Mouse (Mus musculus): ENCODE data around the gene Cacna1g.

Cacna1g gene

DNA sequence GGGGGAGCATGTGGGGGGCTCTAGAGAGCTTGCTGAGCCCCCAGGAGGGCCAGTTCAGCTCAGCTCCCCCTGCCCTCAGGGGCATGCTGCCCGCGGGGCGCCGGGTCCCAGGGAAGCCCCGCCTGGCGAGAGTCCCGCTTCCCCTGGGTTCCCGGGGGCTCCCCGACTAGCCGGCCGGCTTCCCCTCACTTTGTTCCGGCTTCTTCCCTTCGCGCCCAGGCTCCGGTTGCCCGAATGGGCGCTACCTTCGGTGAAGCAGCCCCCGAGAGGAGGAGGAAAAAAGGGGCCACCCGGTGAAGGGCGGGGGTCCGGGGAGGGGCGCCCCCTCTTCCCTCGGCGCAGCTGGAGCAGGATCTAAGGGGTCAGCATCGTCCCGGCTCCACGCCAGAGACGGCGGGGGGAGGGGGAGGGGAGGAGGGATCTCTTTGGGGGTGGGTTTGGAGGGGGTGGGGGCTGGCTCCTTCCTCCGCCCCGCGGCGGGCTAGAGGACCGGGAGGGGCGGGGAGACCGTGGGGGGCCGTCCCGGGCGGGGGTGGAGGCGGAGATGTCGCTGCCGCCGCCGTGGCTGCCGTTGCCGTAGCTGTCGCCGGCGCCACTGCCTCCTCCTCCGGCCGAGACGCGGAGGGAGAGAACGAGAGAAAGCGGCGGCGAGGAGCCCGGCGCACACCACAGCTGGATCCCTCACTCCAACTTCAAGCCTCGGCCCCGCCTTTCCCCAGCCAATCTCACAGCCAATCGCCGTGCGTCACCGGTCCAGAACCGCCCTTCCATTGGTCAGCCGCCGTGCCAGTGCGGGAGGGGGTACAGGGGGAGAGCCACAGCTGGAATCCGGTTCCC lies at the start of gene Cacna1g:
Gene Cacna1g (minus strand): TSS at position 492 of the 837 bp plus-strand sequence.
- DNase-seq = peak; percentile 79 to 84

DNA sequence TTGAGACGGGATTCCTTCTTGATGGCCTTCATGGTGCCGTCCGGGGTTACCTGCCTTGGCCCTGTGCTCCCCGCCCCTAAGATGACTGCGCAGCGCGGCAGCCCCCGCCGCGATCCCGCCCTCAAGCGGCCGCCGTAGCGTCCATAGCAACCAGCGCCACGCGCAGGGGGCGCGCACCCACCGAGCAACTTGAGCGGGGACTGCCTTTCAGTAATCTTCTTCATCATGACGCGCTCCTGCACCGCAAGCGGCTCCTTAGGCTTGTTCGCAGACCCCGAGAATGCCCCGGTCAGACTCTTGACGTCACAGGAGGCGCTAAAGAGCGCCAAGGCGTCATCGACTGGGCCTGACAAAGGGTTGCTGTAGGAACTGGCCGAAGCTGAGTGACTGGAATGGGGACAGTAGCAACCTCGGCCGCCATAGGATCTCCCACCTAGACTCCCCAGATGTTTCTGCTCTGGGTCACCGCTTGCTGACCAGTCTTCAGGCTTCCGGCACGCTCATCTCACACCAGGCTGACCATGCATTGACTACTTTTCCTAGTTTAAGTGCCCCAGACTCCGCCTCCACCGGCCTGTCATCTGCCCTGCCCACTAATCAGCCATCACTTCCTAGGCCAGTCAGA lies 47.3 kb upstream of the Cacna1g start, which contains the start of gene Mycbpap:
Gene Mycbpap (minus strand): TSS at position 524 of the 625 bp plus-strand sequence.
- peak; percentile 66 to 75 for DNase-seq

DNA sequence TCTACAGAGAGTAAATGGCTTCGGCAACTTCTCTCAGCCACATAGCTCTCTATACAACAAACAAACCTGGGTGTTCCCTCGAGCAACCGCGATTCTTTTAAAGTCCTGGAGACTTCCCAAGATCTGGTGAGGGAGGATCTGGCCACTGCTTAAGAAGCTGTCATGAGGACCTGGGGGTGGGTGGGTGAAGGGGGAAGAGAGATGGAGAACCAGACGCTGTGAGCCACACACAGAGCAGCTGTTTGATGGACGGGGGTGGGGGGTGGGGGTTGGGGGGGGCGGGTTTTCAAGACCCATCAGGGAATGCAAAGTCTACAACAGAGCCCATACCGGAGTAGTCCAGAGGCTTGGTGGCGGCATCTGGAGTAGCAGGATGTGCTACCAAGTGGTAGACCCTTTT lies 39.5 kb upstream of the Cacna1g start:
- no peak for DNase-seq

DNA sequence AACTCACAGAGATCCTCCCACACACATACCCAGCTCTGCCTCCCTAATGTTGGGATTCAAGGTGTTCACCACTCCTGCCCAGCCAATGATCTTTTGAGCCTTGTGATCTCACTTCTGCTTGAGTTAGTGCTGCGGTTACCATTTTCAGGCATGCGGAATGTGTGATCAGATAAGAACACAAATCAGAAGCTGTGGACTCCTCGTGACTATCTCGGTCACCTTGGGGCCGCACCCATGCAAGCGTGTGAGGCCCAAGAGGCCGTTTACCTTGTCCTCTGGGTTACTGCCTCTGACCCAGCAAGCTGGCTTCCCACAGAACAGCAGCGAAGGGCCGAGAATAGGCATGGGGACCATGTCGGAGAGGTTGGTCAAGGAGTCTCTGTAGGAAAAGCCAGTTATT lies 35.0 kb upstream of the Cacna1g start:
- no peak for DNase-seq

DNA sequence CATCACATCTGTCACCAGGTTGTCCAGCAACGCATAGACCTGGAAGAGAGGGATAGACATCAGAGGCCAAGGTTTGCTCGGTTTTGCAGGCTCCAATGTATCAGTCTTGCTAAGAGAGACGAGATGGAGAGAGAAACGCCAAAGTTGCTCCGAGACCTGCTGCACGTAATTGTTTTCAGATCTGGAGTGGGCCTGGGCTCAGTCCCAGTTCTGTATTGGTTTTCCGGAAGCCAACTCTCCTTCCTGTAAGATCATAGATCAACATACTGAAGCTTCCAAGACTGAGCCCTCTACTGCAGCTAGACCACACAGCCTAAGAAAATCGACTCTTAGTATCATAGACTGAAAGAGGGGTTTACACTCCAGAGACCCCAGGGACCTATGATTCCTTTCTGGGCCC lies 27.5 kb upstream of the Cacna1g start:
- DNase-seq = no peak

DNA sequence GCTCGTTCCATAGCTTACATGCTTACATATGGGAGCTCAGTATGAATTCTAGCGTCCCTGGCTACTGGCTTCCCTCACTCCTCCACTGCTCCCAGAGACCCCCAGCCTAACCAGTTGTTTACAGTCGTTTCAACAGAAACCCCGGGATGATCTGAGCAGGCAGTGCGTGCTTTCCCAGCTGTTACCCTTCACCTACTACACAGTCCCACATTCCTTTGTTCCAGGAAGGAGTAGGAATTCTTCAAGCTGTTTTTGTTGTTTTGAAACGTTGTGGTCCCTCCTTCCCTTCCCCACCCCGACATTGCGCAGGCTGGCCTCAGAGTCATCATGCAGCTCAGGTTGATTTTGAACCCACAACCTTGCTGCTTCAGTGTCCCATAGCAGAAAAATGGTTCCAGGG lies 26.4 kb upstream of the Cacna1g start:
- no peak for DNase-seq

DNA sequence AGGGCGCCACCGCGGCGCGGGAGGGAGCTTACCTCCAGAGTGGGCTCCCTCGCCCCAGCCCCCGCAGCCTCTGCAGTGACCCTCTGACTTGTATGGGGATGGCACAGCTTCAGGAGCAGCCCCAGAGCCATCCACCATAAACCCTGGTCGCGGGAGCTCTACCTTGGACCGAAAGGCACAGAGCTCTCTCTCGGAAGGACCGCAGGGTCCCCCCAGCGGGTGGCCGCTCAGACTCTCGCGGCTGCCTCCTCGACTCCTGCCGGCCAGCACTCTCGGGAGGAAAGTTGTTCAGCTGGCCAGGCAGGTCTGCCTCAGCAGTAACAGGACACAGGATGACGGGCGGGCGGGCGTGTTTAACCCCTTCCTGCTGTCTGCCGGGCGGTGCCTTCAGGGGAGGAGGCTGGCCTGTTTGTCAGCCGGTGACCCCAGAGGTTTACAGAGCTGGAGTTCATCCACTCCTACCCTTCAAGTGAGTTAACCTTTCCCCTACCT lies 25.7 kb upstream of the Cacna1g start, which contains the start of gene Epn3:
Gene Epn3 (minus strand): TSS at position 314 of the 492 bp plus-strand sequence.
- DNase-seq = peak; percentile 62 to 63

DNA sequence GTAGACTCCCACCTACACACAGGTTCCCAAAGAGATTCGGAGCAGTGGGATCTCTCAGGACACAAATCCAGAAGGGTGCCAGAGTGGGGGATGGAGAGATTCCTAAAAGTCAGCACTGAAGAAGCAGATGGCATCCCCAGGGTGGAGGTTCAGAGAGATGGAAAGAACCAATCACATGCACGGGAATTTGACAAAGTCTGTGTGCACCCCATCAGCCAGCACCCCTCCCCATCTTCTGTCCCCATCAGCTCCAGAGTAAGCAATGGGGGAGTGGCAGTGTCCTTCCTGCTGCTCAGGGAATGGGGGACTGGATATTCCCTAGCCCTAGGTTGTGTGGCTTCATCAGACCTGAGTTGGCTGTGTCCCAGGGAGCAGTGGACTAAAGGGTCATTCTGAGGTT lies 25.0 kb upstream of the Cacna1g start:
- DNase-seq = peak; percentile 81 to 84

DNA sequence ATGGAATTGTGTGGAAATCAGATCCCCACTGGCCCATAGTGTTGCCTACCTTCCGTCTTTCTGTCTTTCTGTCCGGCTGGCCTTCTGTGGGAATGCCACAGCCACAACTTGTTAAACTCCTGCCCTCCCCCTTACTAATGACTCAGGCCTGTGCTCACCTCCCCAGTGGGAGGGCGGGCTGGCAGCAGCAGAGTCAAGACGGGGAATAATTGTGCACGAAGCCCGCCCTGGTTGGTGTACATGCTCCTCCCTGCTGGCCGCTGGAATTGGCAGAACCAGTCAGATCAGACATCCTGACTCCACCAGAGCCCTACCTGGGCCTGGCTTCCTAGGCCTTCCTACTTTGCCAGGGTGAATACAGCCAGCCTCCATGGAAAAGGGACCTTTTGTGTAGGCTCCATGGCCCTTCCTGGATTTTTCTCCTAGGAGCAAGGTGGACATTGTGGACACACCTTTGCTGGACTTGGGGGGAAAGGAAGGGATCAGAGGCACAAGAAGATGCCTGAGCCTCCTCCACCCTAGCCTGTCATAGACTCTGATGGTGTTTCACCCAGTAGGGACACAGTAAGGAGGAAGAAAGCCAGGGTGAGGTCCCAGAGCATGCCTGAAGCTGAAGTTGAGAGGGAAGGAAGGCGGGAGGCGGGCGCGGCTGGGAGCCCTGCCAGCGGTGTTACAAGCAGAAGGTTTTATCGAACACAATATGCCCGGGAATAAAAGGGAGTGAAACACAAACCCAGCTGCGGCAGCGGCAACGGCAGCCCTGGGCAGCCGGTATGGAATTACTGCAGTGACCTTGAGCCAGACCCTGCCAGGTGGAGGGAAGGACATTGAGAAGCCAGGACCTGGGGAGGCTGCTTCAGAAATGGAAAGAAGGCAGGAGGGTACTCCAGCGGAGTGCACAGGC lies 24.3 kb upstream of the Cacna1g start:
- peak; percentile 74 to 77 for DNase-seq

DNA sequence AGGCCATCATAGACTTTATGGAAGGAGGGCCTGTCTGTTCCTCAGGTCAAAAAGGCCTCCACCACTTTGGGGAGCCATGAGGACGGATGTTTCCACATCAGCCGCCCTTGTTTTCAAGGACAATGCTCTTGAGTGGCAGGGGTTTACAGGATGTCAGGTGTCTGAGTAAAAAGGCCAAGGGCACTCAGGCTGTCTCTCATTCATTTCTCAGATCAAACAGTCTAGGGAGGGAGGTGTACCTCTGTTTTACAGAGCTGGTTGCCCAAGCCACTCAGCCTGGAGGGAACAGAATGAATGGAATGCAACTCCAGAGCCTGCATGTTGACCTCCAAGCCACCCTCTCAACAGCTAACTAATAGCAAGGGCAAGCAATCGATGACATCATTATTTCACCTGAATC lies 21.4 kb upstream of the Cacna1g start:
- no peak for DNase-seq

DNA sequence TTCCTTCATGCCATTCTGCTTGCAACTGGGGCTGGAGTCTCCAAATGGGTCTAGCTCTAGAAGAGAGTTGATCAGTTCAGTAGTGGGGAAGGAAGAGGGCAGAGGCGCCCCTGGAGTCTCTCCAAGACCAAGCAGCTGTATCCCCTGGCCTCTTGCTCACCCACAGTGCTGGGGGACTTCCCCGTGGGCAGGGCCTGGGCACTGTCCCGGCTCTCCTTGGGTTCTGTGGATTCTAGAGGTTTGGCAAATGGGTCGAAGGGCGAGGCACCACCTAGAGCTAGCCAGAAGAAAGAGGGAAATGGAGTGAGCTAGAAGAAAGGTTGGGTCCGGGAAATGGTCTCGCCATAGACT lies 17.7 kb upstream of the Cacna1g start:
- no peak for DNase-seq

DNA sequence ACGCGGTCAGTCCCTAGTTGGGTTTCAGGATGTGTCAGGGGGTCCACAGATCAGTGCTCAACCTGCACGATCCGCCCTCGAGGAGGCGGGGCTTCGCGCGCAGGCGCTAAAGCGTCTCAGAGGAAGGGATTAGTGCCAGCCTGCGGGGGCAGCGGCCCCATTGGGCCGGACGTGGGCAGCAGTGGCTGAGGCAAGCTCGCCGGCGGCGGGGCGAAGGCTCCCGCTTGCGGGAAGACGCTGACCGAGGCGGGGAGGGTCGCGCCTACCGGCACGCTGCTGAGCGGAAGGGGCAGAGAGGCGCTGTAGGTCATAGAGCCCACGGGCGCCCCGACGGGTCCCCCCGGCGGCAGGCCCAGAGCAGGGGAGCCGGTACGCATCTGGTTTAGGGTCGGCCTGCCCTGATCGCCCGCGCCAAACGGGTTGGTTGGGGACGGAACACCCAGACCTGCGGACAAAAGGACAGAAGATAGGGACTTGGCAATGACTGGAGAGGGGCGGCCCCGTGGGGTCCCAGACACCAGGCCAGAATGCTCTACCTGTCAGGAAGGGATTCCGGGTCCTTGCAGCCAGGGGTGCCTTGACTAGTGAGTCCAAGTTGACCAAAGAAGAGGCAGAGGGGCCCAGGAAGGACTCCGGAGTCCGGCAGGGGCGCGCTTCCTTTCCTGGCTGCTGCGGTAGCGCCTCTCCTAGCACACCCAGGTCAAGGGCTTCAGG lies 17.2 kb upstream of the Cacna1g start:
- DNase-seq = no peak

DNA sequence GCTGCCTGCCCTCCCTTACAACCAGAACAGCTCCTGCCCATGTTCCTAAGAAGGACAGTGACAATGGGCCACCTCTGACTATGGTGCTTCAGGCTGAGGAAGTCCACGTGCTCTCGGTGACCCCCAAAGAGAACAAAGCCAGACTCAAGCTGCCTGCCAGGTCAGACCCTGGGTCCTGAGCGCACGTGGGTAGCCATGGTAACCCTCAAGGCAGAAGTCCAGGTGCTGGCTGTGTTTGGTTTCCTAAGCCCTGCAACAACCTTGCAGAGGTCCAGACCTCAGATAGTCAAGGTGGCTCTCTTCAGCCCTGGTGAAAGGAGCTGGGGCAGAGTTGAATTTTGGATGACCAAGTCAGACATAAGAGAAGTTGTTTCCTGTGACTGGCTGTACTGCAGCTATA lies 15.7 kb upstream of the Cacna1g start:
- DNase-seq = no peak

DNA sequence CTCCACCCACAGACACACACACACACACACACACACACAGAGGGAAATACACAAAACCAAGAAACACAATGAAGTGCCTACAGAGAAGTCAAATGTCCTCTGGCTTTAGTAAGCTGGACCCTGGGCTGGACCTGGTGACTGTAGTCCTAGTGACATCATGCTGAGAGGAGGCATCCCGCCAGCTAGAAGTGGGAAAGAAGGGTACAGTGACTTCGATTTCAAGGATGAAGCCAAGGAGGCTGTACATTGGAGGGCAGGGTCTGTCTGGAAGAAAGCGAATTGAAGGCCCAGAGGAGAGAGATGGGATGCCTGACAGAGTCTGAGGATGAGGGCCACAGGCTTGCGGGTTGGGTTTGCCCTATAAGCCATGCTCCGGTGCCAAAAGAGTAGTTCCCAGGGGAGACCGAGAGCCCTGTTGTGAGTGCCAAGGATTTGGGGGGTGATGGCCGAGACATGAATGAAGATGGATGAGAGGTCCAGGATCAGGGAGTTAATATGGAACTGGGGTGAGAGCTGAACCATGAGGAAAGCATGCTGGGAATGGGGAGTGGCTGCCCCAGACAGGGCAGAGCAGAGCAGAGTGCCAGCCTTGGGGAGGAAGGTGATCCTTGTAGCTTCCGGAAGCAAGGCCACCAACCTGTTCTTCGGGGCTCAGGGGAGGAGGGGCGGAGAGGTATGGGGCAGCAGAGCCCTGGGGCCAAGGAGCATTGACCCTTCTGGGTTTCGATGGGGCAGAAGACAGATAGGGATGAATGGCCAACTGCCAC lies 15.0 kb upstream of the Cacna1g start:
- DNase-seq = no peak

DNA sequence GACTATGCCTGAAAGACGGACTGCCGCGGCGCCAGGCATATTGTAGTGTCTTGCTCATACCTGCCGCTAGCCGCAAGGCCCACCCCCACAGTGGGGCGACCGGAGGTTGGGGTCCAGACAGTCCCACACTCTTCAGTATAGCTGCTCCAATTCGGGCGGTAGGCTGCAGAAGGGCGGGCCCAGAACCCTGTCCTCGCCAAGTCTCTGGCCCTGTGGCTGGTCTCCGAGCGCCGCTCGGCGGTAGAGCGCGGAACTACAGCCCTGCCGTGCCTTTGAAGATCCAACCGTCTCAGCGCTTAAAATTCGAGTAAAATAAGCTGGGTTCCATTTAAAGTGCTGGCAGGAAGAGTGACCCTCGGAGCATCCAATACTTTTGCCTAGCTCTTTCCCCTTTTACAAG lies 12.0 kb upstream of the Cacna1g start, which contains the start of gene Spata20:
Gene Spata20 (minus strand): TSS at position 179 of the 400 bp plus-strand sequence.
- DNase-seq = peak; percentile 93 to 98

DNA sequence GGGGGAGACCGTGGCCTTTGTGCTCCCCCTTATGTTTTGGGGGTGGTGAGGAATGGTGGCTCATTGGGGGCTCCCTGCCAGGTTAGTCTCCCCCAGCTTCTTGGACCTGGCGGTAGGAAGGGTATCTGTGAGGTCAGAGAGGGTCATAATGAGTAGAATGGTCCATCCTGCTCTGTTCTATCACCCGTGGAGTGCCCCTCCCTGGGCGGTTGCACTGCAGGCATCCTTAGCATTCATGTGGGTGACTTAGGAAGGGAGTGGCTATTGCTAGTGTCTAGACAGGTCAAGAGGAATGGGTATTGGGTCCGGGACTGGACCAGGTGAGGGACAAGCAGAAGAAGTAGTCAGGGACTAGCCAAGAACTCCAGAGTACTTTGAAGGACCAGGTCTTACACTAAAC lies 11.2 kb upstream of the Cacna1g start:
- no peak for DNase-seq

DNA sequence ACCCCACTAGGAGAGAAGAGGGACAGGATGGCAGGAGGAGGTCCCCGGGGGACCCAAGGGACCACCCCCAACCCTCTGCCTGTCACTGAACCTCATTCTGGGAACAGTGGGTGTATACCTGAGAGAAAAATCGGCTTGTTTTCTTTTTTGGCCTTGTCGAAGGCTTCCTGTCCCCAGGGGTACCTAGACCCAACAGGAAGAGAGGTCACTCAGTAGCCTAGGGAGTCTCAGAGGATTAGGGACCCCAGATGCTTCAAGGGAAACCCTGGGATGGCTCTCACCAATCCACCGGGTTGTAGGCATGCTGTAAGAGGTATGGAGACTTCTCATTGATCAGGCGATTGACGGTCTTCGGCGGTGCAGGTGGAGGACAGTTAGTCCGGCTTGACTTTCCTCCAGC lies 10.6 kb upstream of the Cacna1g start:
- DNase-seq = no peak

DNA sequence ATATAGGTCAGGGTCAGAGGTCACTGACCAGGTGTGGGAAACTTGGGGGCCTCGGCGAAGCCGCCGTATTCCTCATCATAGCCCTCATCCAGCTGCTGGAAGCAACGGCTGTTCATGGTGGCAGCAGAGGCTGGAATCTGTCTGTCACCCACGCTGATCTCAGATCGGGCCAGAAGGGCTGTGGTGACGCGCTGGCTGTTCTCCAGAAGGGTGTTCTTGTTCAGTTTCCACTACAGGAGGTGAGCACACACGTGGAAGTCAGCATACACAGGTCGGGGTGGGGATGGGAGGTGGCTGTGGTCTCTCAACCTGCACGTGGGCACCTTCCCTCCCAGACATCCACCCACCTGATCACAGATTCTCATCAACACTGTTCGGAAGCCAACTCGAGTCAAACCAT lies 9.9 kb upstream of the Cacna1g start:
- DNase-seq = no peak

DNA sequence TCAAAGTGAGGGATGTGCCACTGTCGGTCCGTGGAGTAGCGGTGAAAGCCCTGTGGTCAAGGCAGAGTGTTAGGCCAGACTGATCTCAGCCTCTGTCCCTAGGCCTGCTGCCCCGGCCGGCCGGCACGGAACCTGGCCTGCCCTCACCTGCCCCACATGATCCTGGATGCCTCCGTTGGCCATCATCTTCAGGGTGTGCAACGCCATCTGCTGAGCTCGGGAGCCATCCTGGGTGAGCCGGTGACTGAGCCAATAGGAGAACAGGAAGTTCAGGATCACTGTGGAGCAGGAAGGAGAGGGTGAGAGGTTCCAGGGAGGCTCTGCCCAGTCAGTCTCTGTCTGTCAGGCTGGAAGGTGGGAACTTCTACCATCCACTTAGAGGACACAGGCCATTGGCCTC lies 9.4 kb upstream of the Cacna1g start:
- peak; percentile 79 to 82 for DNase-seq

DNA sequence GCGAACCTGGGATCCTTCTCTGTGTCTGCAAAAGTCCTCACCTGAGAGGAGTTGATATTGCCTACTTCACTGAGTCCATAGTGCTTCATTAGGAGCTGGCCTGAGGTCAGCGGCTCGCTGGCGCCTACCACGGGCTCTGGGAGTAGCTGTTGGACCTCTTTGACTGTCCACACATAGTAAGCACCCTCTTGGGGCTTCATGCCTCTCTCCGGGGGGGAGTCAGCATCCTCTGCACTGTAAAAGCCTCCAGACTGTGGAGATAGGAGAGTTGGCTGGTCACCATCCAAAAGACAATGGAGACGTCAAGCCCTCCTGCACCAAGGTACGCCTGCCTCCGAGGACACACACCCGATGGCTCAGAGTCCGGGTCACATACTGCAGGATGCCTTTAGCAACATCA lies 8.7 kb upstream of the Cacna1g start:
- no peak for DNase-seq

DNA sequence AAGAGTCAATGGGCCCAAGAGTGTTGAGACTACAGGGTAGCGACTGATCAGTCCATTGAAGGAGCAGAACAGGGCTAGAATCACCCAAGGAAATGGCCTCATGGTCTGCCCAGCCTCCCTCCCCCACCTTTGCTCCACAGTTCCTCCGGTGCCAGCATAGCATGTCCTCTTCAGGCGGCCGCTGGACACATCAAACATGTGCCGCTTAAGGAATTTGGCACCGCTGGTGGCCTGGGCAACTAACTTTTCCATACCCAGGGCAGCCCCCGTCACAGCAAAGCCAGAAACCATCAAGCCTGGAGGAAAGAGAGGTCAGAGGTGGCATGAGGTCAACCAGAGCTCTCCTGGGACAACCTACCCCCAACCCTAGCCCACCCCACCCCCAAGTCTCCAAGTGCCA lies 8.0 kb upstream of the Cacna1g start:
- DNase-seq = no peak

DNA sequence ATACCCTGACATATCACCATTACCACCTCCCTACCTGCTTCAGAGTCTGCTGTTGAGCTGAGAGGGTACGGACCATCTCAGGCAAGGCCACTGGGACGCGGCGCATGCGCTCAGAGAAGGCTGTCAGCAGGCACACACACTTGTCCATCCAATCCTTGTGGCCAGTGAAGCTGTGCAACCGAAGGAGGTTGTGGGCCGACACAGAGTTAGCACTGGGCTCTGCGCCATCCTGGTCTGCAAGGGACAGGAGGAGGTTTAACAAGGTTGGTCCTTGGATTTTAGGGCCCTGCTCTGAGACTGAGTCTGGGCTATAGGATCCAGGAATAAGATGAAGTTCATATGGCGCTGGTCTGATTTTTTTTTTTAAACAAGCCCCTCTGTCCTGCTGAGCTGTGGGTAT lies 6.4 kb upstream of the Cacna1g start:
- DNase-seq = no peak
